In the genomic region with DNA sequence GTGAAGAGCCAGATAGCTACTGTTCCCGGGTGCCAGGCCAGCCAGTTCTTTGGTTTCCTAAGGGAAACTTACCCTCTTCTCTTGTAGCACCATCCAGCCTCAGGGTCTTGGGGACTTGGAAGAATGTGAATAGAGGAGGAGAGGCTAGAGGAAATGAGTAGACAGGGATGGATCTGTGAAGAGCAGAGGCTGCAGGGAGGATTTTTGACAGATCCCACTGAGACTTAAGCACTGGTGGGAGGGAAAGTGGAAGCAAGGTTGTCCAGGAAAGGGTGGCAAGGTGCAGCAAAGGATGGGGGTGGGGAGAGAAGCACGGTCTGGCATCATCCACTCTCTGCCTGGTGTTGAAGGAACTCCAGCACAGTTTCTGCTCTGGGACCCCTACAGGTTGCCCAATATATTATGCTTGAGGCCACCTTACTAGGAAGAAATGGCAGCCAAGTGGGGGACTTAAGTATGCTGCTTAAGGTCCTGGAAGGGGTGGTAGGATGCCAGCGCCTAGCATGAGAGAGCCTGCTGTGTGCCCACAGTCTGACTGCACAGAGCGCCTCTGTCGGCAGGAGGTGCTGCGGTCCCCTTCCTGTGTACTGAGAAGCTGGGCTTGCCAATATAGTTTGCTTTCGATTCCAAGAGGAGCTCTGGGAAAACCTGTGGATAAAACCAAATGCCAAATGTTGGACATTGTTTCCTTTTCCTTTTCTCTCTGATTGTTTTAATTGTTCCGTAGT, we compare ENCODE assay signal across 11 mouse cellular contexts. TPM values are rescaled to one million over a fixed set of nuclear protein-coding genes. Genes with fewer than 3 reads are reported as not detected.
A peak's percentile ranks its signal among the peaks of the same experiment; 100 is the strongest.
DNase-seq lines count a peak whose midpoint lies in the region; ATAC-seq lines count a peak whose summit lies in the region.
"Had no signal": no experiment of that assay in that cellular context is flagged by ENCODE, and none has a peak within 500 bp of the region (broad histone marks: within the 10 kb centered on the region; RNA-seq: fewer than 3 reads in every experiment).

No protein-coding gene starts in this region.

- intact Hi-C loops in gastrocnemius, postnatal 36 days (cut with DNase I) = no loop called here

- H3K4me2 ChIP-seq in heart, embryonic 12.5 days = no peak overlapping the region
- H3K4me2 ChIP-seq: embryonic facial prominence, embryonic 12.5 days had no signal

- ATAC-seq in heart, embryonic 12.5 days (ENCODE audit: insufficient number of reproducible peaks, low FRiP score) = no peak

- peak; percentile 94 for DNase-seq in heart, adult 11 months
- DNase-seq in right cerebral cortex, adult 18-20 months = peak; percentile 34
- no peak for DNase-seq in right cerebral cortex, postnatal 25 days
- peak; percentile 23 to 33 for DNase-seq in gastrocnemius, postnatal 36 days
- peak; percentile 52 for DNase-seq in right cerebral cortex, postnatal 4 days
- DNase-seq in thymus, postnatal 14 days = no peak
- DNase-seq in T-cell, adult 2 months (ENCODE audit: low spot score) = no peak

- H3K9me3 ChIP-seq in heart, embryonic 12.5 days (replicated peaks) = no peaks in the 10 kb centered on the region
- H3K9me3 ChIP-seq: embryonic facial prominence, embryonic 12.5 days; G1E had no signal

- no peak overlapping the region for H3K4me3 ChIP-seq in heart, embryonic 12.5 days
- H3K4me3 ChIP-seq: embryonic facial prominence, embryonic 12.5 days; myocyte had no signal

- no peaks in the 10 kb centered on the region for H3K4me1 ChIP-seq in heart, embryonic 12.5 days (replicated peaks)
- H3K4me1 ChIP-seq: embryonic facial prominence, embryonic 12.5 days had no signal

- WGBS in heart, embryonic 12.5 days = 88% methylated on average over 8 of the region's 8 CpGs

- H3K9ac ChIP-seq in heart, embryonic 12.5 days = no peak overlapping the region
- H3K9ac ChIP-seq: embryonic facial prominence, embryonic 12.5 days had no signal

- H3K27me3 ChIP-seq in heart, embryonic 12.5 days (replicated peaks) = no peaks in the 10 kb centered on the region
- H3K27me3 ChIP-seq: embryonic facial prominence, embryonic 12.5 days had no signal

- H3K36me3 ChIP-seq in heart, embryonic 12.5 days = peaks cover 67% of the 10 kb centered on the region

- H3K27ac ChIP-seq in heart, embryonic 12.5 days (ENCODE audit: poor library complexity, severe bottlenecking) = no peak overlapping the region
- H3K27ac ChIP-seq: embryonic facial prominence, embryonic 12.5 days had no signal

RNA-seq across cellular contexts. Expression of gene Rapsn, which starts 17.2 kb away (rescaled TPM):
- polyA plus RNA-seq in heart, embryonic 12.5 days (2016; fragmentation: Nextera tagmentation; extraction: Ambion mirVana) = 17.2 and 17.8 TPM in 2 replicates
- 10 to 100 TPM; 21.7 to 23.9 TPM for total RNA-seq in gastrocnemius, postnatal 36 days (2021)

RNA-seq across cellular contexts. Expression of gene Psmc3, which starts 35.6 kb away (rescaled TPM):
- 245 and 252 TPM in 2 replicates for polyA plus RNA-seq in heart, embryonic 12.5 days (2016; fragmentation: Nextera tagmentation; extraction: Ambion mirVana)
- total RNA-seq in gastrocnemius, postnatal 36 days (2021) = 100 to 1,000 TPM; 223 to 229 TPM

RNA-seq across cellular contexts. Expression of gene Slc39a13, which starts 52.0 kb away (rescaled TPM):
- polyA plus RNA-seq in heart, embryonic 12.5 days (2016; fragmentation: Nextera tagmentation; extraction: Ambion mirVana) = 42.5 and 44.3 TPM in 2 replicates
- total RNA-seq in gastrocnemius, postnatal 36 days (2021) = 10 to 100 TPM; 21.1 to 21.7 TPM

Comparison
In these comparisons a context has a peak if more than half of its experiments do, and no peak if none do; other contexts are left out.
1. DNase-seq: peak in heart, adult 11 months (single experiment), right cerebral cortex, adult 18-20 months (single experiment), gastrocnemius, postnatal 36 days (2 of 2) and right cerebral cortex, postnatal 4 days (single experiment); none in right cerebral cortex, postnatal 25 days (single experiment), thymus, postnatal 14 days (single experiment) and T-cell, adult 2 months (single experiment).